Mouse (Mus musculus) hindbrain, embryonic 16.5 days (tissue): ENCODE data around the gene Gm10642. TPM values are rescaled to one million over a fixed set of nuclear protein-coding genes. Genes with fewer than 3 reads are reported as not detected.

Source experiments
- ATAC-seq: fragments of 200-750 bp; cut with Nextera tagmentation; 2 replicates; pipeline ENCODE4 v1.8.0; 2017; ENCODE audit warnings: moderate TSS enrichment, moderate library complexity
- H3K27ac ChIP-seq: fragments of 300-500 bp; sonication (generic); 2 replicates; pipeline ENCODE4 v1.5.1; 2014; ENCODE audit warnings: low read depth, mild to moderate bottlenecking, control low read depth, low read length, moderate library complexity
- H3K27me3 ChIP-seq: fragments of 300-500 bp; sonication (generic); replicated peaks from 2 replicates; pipeline ENCODE4 v1.6.1; 2014; ENCODE audit warnings: low read length; ENCODE audit not compliant: control insufficient read depth, insufficient read depth
- H3K36me3 ChIP-seq: fragments of 300-500 bp; sonication (generic); 2 replicates; pipeline ENCODE4 v1.6.1; 2014; ENCODE audit warnings: mild to moderate bottlenecking, low read length, moderate library complexity, mixed read lengths; ENCODE audit not compliant: control insufficient read depth, insufficient read depth
- H3K4me1 ChIP-seq: fragments of 300-500 bp; sonication (generic); 2 replicates; pipeline ENCODE4 v1.6.1; 2014; ENCODE audit warnings: low read depth, low read length; ENCODE audit not compliant: control insufficient read depth, insufficient read depth
- H3K4me2 ChIP-seq: fragments of 300-500 bp; sonication (generic); 2 replicates; pipeline ENCODE4 v1.6.1; 2014; ENCODE audit warnings: mild to moderate bottlenecking, low read length, control low read depth, moderate library complexity
- H3K4me3 ChIP-seq: fragments of 300-500 bp; sonication (generic); 2 replicates; pipeline ENCODE4 v1.5.1; 2014; ENCODE audit warnings: mild to moderate bottlenecking, low read length, control low read depth, moderate library complexity
- H3K9ac ChIP-seq: fragments of 300-500 bp; sonication (generic); 2 replicates; pipeline ENCODE4 v1.6.1; 2014; ENCODE audit warnings: low read depth, mild to moderate bottlenecking, control low read depth, low read length, moderate library complexity
- H3K9me3 ChIP-seq: fragments of 300-500 bp; sonication (generic); 2 replicates; pipeline ENCODE4 v1.6.1; 2014; ENCODE audit warnings: mild to moderate bottlenecking, low read length, moderate library complexity; ENCODE audit not compliant: control insufficient read depth
- WGBS: fragments of 180-500 bp; shearing (Covaris S2); extraction: QIAGEN DNeasy Blood & Tissue Kit; methylation state at CpG from one replicate; pipeline ENCODE4 v1.1.7; 2014; 5-methylcytosine and 5-hydroxymethylcytosine counted together
- polyA plus RNA-seq: library from polyadenylated mRNA; unstranded; fragments of >200 nt; fragmentation: Nextera tagmentation; extraction: Ambion mirVana; gene quantifications from 2 replicates; pipeline ENCODE4 v1.2.1, GENCODE M21; 2015

Gm10642 gene
- 0.14 and 0.21 TPM in 2 replicates for polyA plus RNA-seq

DNA sequence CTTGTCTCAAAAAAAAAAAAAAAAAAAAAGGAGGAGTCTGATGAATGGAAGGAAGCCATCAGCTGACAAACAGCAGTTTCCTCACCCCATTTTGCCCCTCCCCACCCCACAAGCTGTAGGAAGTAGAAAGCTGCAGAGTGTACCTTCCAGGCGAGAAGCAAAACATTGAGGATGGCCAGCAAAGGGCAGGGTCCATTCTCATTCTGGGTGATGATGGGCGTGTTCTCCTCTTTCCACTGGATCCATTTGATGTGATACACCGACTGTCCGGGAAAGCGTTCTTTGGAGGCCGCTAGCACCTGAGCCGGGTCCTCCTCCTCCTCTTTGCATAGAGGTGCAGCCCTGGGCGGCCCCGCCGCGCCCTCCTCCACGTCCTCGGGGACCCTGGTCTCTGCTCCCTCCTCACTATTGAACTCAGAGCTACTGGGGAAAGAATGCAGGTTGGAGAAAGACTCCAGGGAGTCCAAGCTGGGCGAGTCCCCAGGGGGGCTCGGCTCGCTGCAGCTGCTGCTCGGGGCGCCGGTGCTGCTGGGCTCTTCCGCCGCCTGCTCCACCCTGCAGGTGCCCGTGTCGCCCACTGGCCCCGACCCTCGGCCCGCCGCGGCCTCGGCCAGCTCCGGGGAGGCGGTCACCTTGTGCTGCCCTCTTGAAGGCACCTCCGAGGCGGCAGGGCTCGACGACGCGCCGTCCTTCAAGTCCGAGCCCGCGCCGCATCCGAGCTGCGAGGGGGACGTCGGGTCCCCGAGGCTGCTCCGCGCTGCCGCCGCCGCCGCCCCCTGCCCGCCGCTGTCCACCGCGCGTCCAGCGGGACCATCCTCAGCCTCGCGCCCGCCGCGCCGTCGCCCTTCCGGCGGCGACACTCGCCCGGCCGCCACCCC, at the start of gene Gm10642:
TSS of gene Gm10642 (plus strand) at position 122 of the 878 bp plus-strand sequence.
- peak within 1 kb of the TSS; percentile 99 for H3K9ac ChIP-seq
- H3K4me2 ChIP-seq = peak within 1 kb of the TSS; percentile 65
- peak within 1 kb of the TSS; percentile 98 for H3K27ac ChIP-seq
- H3K36me3 ChIP-seq = no peaks in the 10 kb centered on the region
- peak within 1 kb of the TSS; percentile 99 for H3K4me3 ChIP-seq
- H3K9me3 ChIP-seq = no peaks in the 10 kb centered on the region
- ATAC-seq = peak; percentile 52
- WGBS = under 1% methylated on average over 43 of the region's 72 CpGs
- no peaks in the 10 kb centered on the region for H3K27me3 ChIP-seq
- peaks cover 27% of the 10 kb centered on the region for H3K4me1 ChIP-seq

DNA sequence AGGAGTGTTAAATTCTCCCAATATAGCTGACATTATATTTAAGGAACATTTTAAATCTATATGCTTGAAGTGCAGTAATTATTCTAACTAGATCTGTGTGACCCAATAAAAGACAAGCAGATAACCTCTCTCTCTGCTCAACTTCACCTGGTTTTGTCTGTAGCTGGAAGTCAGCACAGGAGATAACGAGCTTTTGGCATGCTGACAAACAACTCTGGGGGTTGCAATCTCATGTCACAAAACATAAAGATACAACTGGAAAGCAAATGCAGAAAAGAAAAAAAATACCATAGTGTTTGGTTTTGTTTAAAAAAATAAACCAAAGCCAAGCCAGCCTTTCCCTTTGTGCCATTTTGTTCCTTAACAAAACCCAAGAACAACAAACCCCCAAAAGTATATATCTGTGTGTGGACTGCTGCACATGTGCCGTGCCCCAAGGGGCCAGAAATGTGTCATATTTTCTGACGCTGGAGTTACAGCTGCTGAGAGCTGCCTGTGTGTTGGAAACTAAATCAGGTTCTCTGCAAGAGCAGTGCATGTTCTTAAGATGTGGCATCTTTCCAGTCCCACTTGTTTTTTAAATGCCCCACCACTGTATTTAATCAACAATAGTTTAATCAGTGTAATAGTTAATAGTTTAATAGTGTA, 44.9 kb upstream of the Gm10642 start:
- ATAC-seq = no peak
- Histone ChIP-seq H3K36me3 (peaks cover 10% of the 10 kb centered on the region), H3K27ac (no peak overlapping the region), H3K4me3 (no peak overlapping the region), H3K27me3 (no peaks in the 10 kb centered on the region), H3K4me2 (no peak overlapping the region), H3K4me1 (no peaks in the 10 kb centered on the region), H3K9me3 (no peaks in the 10 kb centered on the region), H3K9ac (no peak overlapping the region)
- 76% methylated on average over 3 of the region's 3 CpGs for whole genome bisulfite sequencing

DNA sequence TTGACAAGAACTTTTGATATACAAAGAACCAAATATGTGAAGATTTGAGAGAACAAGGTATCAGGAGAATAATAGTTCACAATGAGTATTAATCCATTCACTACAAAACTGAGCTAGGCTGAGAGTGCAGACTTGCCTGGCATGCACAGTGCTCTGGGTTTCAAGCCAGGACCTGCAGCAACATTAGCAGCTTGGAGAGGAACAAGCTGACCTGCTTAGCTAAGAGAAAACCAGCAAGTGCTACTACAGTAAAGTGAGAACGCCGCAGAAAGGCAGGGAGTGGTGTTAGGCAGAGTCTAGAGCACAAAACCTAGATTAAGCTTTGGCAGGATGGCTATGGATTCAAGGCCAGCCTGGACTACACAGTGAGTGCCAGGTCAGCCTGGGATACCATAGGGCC, 26.3 kb upstream of the Gm10642 start:
- 0 out of 2 replicates have a peak, but pooled peaks cover 4% of the 10 kb centered on the region for H3K36me3 ChIP-seq
- WGBS = 81% methylated on average over 2 of the region's 2 CpGs
- no peaks in the 10 kb centered on the region for H3K27me3 ChIP-seq
- no peak overlapping the region for H3K4me2 ChIP-seq
- no peaks in the 10 kb centered on the region for H3K9me3 ChIP-seq
- no peak overlapping the region for H3K4me3 ChIP-seq
- ATAC-seq = no peak
- no peaks in the 10 kb centered on the region for H3K4me1 ChIP-seq
- no peak overlapping the region for H3K9ac ChIP-seq
- no peak overlapping the region for H3K27ac ChIP-seq

DNA sequence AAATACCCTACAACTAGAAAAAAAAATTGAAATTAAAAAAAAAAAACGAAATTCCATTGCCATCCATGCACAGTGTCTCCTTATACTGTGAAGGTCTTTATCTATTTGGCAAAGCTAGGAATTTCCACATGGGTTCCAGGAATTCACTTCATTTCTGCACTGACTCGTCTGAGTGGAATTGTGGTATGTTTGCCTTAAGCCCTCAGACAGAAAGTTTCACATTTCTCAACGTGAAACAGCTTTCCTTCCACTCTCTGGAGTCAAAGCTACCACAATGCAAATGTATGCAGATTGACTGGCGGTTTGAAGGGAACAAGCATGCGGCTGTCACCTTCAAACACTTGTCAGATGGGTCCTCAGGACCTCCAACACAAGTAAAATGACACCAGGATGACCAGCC, 24.4 kb upstream of the Gm10642 start:
- no peaks in the 10 kb centered on the region for H3K27me3 ChIP-seq
- no peaks in the 10 kb centered on the region for H3K9me3 ChIP-seq
- no peaks in the 10 kb centered on the region for H3K36me3 ChIP-seq
- no peak for ATAC-seq
- H3K9ac ChIP-seq = no peak overlapping the region
- no peak overlapping the region for H3K27ac ChIP-seq
- no peak overlapping the region for H3K4me3 ChIP-seq
- H3K4me2 ChIP-seq = no peak overlapping the region
- 34% methylated on average over 5 of the region's 5 CpGs for WGBS
- H3K4me1 ChIP-seq = no peaks in the 10 kb centered on the region

DNA sequence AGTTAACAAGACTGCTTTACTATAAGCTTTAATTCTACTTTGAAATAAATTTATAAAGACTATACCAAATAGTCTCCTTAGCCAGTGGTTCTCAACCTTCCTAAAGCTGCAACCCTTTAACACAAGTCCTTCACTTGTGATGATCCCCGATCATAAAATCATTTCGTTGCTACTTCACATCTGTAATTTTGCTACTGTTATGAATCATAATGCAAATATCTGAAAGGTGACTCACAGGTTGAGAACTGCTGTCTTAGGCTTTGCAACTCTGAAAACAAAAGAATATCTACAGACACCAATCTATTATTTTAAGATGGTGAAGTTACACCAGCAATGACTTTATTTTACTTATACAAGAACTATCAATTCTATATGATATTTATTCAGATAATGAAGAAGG, 19.3 kb upstream of the Gm10642 start:
- Histone ChIP-seq H3K27ac (no peak overlapping the region), H3K27me3 (no peaks in the 10 kb centered on the region), H3K9ac (no peak overlapping the region), H3K4me1 (no peaks in the 10 kb centered on the region), H3K9me3 (no peaks in the 10 kb centered on the region), H3K4me2 (no peak overlapping the region), H3K36me3 (no peaks in the 10 kb centered on the region; the same call in 1 of the 2 replicates), H3K4me3 (no peak overlapping the region)
- 85% methylated on average over 2 of the region's 2 CpGs for WGBS
- no peak for ATAC-seq

DNA sequence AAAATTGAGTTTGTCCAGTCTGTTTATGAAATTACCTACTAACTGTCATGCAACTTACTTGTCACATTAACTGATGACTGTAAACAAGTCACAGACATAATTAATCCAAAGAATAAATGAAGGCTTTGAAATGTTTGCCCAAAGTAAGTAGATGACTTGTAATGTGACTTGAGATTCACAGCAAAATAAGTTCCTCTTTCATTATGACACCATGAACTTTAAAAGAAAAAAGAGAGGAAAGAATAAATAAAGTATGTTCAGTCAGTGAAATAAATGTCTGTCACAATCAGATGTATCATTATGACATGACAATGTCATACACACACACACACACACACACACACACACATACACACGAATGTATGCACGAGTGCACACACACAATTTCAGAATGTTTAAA, 5.8 kb upstream of the Gm10642 start:
- no peak overlapping the region for H3K4me3 ChIP-seq
- WGBS = 80% methylated on average over 2 of the region's 2 CpGs
- no peaks in the 10 kb centered on the region for H3K36me3 ChIP-seq
- no peak overlapping the region for H3K9ac ChIP-seq
- H3K4me1 ChIP-seq = peaks cover 23% of the 10 kb centered on the region
- no peak overlapping the region for H3K27ac ChIP-seq
- H3K27me3 ChIP-seq = no peaks in the 10 kb centered on the region
- no peaks in the 10 kb centered on the region for H3K9me3 ChIP-seq
- no peak overlapping the region for H3K4me2 ChIP-seq
- ATAC-seq = no peak

DNA sequence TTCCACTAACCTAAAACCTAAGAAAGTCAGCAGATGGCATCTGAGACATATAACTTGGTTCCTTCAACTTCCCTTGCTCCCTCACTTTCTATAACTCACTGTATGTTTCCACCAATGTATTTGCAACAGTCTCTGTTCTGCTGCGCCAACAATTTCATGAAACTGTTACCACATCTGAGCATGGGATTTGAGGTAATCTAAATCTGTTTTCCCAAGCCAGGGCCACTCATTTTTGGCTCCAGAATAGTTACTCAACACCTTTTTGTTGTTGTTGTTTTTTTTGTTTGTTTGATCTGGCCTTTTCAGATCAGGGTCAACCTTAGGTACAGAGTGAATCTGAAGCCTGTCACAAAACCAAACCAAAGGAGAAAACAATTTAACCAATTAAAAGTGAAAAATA, 5.1 kb upstream of the Gm10642 start:
- Histone ChIP-seq H3K36me3 (no peaks in the 10 kb centered on the region), H3K9me3 (no peaks in the 10 kb centered on the region), H3K4me1 (peaks cover 23% of the 10 kb centered on the region), H3K4me2 (no peak overlapping the region), H3K4me3 (no peak overlapping the region), H3K9ac (no peak overlapping the region), H3K27ac (no peak overlapping the region), H3K27me3 (no peaks in the 10 kb centered on the region)
- 100% methylated on average over 1 of the region's 1 CpGs for WGBS
- no peak for ATAC-seq

DNA sequence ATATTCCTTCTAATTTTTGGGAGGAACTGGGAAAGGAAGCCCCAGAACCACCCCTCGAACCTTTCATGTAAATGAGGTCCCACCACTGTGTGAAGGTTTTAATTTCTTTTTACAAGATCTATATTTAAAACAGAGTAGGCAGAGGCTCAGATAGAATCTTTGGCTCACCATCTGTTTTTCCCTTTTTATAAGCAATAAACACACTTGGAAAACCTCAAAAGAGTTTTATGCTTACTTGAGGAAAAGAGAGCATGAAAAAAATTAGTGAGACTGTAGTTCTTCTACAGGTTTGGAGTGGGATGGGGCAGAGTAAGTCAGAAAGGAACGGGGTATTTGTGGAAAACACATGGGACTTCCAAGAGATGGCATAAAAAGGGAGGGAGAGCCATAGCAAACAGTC, 3.8 kb upstream of the Gm10642 start:
- no peak for ATAC-seq
- H3K36me3 ChIP-seq = no peaks in the 10 kb centered on the region
- no peak overlapping the region for H3K4me3 ChIP-seq
- no peaks in the 10 kb centered on the region for H3K27me3 ChIP-seq
- H3K4me1 ChIP-seq = peaks cover 23% of the 10 kb centered on the region
- no peak overlapping the region for H3K27ac ChIP-seq
- no peak overlapping the region for H3K9ac ChIP-seq
- H3K4me2 ChIP-seq = no peak overlapping the region
- H3K9me3 ChIP-seq = no peaks in the 10 kb centered on the region
- WGBS = 74% methylated on average over 2 of the region's 2 CpGs

DNA sequence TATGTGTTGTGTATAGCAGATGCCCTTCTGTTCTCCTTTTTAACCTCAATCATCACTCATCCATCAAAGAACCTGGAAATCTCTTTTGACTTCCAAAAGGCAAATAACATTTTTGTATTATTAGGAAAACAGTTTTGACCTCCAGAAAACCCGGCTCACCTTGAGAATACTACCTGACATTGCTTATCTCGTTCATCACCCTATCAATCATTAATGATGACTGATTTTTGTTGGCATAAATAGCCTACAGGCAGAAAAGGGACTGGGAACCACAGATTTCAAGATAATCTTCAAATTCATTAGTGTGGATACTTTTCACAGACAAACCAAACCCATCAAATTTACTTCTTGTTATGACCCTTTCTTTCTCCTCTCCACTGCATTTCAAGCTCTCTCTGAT, 2.2 kb upstream of the Gm10642 start:
- H3K9ac ChIP-seq = no peak overlapping the region; the same call in 1 of the 2 replicates
- WGBS = 68% methylated on average over 2 of the region's 2 CpGs
- H3K27ac ChIP-seq = no peak overlapping the region
- H3K4me3 ChIP-seq = peak overlapping the region; percentile 18
- ATAC-seq = no peak
- no peaks in the 10 kb centered on the region for H3K9me3 ChIP-seq
- H3K27me3 ChIP-seq = no peaks in the 10 kb centered on the region
- peak overlapping the region; percentile 65 for H3K4me2 ChIP-seq
- H3K4me1 ChIP-seq = peaks cover 27% of the 10 kb centered on the region
- H3K36me3 ChIP-seq = no peaks in the 10 kb centered on the region
